Mouse (Mus musculus) myocyte (in vitro differentiated cells): ENCODE data around the gene Disp1. TPM values are rescaled to one million over a fixed set of nuclear protein-coding genes. Genes with fewer than 3 reads are reported as not detected.

Source experiments
- H3K27me3 ChIP-seq: one replicate; pipeline ENCODE4 v1.6.1; 2011; ENCODE audit not compliant: control insufficient read depth, insufficient read depth, insufficient read length
- H3K36me3 ChIP-seq: one replicate; pipeline ENCODE4 v1.6.1; 2011; ENCODE audit not compliant: control insufficient read depth, insufficient read depth
- H3K4me2 ChIP-seq: one replicate; pipeline ENCODE4 v1.6.1; 2011; ENCODE audit warnings: low read depth, control low read depth
- H3K4me3 ChIP-seq: one replicate; pipeline ENCODE4 v1.5.1; 2011; ENCODE audit warnings: mild to moderate bottlenecking, control low read depth, moderate library complexity
- H3K79me2 ChIP-seq: one replicate; pipeline ENCODE4 v1.6.1; 2011; ENCODE audit not compliant: control insufficient read depth, insufficient read depth
- H3ac ChIP-seq: one replicate; pipeline ENCODE4 v1.6.1; 2011; ENCODE audit not compliant: control insufficient read depth, insufficient read length
- CEBPB ChIP-seq: IDR thresholded peaks from 2 replicates; pipeline ENCODE4 v1.6.1; 2011; ENCODE audit warnings: mild to moderate bottlenecking, moderate library complexity; ENCODE audit not compliant: poor library complexity, insufficient read depth, severe bottlenecking
- E2F4 ChIP-seq: IDR thresholded peaks from one replicate; pipeline ENCODE4 v1.6.1; 2011; ENCODE audit warnings: mild to moderate bottlenecking, control low read depth, moderate library complexity; ENCODE audit not compliant: insufficient read depth
- MAX ChIP-seq: IDR thresholded peaks from one replicate; pipeline ENCODE4 v1.6.1; 2011; ENCODE audit warnings: low read depth, mild to moderate bottlenecking, control low read depth
- MYOD1 ChIP-seq, 3 experiments: IDR thresholded peaks; one replicate each; pipeline ENCODE4 v1.6.1; 2011; ENCODE audit warnings: control low read depth in 2 of 3, low read depth in 2 of 3, mild to moderate bottlenecking in 2 of 3, moderate library complexity in 1 of 3; ENCODE audit not compliant: insufficient read length in 2 of 3, control insufficient read depth in 1 of 3
- MYOG ChIP-seq, 3 experiments: IDR thresholded peaks; one replicate each; pipeline ENCODE4 v1.6.1; 2011; ENCODE audit warnings: control low read depth in 2 of 3, low read depth in 2 of 3, mild to moderate bottlenecking in 2 of 3; ENCODE audit not compliant: insufficient read length in 2 of 3, control insufficient read depth in 1 of 3, insufficient read depth in 1 of 3
- POLR2A ChIP-seq: IDR thresholded peaks from one replicate; pipeline ENCODE4 v1.6.1; 2011; ENCODE audit warnings: low read depth, mild to moderate bottlenecking, control low read depth, moderate library complexity; ENCODE audit not compliant: insufficient read length
- POLR2AphosphoS2 ChIP-seq: IDR thresholded peaks from one replicate; pipeline ENCODE4 v1.6.1; 2011; ENCODE audit warnings: low read depth, control low read depth; ENCODE audit not compliant: insufficient read length
- REST ChIP-seq: IDR thresholded peaks from one replicate; pipeline ENCODE4 v1.6.1; 2011; ENCODE audit warnings: mild to moderate bottlenecking, control low read depth, moderate library complexity; ENCODE audit not compliant: insufficient read depth, insufficient read length
- SRF ChIP-seq: IDR thresholded peaks from one replicate; pipeline ENCODE4 v1.6.1; 2011; ENCODE audit warnings: low read depth; ENCODE audit not compliant: control insufficient read depth, insufficient read length
- TCF12 ChIP-seq: IDR thresholded peaks from one replicate; pipeline ENCODE4 v1.6.1; 2011; ENCODE audit warnings: mild to moderate bottlenecking, control low read depth; ENCODE audit not compliant: poor library complexity, insufficient read depth, severe bottlenecking
- TCF3 ChIP-seq: IDR thresholded peaks from one replicate; pipeline ENCODE4 v1.6.1; 2011; ENCODE audit warnings: low read depth, control low read depth; ENCODE audit not compliant: insufficient read length
- USF1 ChIP-seq: IDR thresholded peaks from one replicate; pipeline ENCODE4 v1.6.1; 2011; ENCODE audit warnings: low read depth, mild to moderate bottlenecking, control low read depth, moderate library complexity
- polyA plus RNA-seq: library from polyadenylated mRNA; unstranded; fragments of >200 nt; fragmentation: generic; extraction: Trizol; gene quantifications from one replicate; pipeline ENCODE4 v1.2.1, GENCODE M21; 2012; ENCODE audit warnings: missing spikeins

Disp1 gene
- polyA plus RNA-seq, 1 experiment = 23.5 TPM

DNA sequence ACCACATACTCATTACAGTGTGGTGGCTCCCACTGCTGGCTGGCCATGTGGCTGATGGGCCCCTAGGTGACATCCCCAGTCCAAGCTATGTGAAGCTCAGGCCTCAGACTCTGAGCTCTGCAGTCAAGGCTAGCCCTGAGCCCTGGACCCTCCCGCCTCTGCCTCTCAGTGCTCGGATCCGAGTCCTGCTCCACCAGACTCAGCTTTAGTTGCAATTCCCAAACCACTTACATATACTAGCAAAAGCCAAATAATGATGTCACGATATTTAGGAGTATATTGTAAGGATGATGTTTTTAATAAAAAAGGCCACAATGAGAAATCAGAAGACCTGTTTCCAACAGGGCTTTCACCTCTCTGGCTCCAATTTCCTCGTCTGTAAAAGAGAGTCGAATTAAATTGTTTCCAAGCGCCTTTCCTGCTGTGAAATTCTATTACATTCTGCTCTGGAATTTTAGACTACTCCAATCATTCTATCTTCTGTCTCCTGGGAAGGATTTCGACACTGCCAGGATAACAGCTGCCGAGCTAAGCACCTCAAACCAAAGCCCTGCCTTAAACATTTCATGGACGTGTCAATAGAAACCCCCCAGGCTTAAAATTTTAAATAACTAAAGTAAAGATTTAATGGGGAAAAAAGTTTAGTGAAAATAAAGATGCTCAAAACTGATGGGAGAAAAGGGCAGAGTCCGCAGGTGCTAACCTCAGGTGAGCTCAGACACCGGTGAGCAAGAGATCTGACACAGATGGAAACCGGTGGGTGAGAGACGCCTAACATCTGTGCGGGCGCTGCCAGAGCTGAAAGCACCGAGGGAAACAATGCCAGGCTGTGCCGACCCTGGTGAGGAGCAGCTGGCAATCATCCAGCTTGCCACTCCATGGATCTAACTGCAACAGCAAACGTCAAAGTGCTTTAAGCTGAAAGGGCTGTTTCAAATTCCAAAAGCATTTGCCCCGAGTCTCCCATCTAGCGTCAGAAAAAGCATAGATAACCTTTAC lies 103.2 kb downstream of the Disp1 start:
- peak overlapping the region; percentile 22 for H3K4me2 ChIP-seq
- no peak overlapping the region for H3ac ChIP-seq
- no peaks in the 10 kb centered on the region for H3K36me3 ChIP-seq
- H3K79me2 ChIP-seq = peaks cover 59% of the 10 kb centered on the region
- no peaks in the 10 kb centered on the region for H3K27me3 ChIP-seq
- TF ChIP-seq MYOG (IDR thresholded peaks at IDR 0.05; ENCODE audit: control insufficient read depth in 1 of 3, insufficient read depth in 1 of 3, insufficient read length in 2 of 3, low read depth in 2 of 3) = no peak
- TF ChIP-seq SRF = no peak
- TF ChIP-seq CEBPB = 0 out of 2 replicates have a peak, but pooled peaks have one; percentile 40
- TF ChIP-seq E2F4 = no peak
- H3K4me3 ChIP-seq = no peak overlapping the region

DNA sequence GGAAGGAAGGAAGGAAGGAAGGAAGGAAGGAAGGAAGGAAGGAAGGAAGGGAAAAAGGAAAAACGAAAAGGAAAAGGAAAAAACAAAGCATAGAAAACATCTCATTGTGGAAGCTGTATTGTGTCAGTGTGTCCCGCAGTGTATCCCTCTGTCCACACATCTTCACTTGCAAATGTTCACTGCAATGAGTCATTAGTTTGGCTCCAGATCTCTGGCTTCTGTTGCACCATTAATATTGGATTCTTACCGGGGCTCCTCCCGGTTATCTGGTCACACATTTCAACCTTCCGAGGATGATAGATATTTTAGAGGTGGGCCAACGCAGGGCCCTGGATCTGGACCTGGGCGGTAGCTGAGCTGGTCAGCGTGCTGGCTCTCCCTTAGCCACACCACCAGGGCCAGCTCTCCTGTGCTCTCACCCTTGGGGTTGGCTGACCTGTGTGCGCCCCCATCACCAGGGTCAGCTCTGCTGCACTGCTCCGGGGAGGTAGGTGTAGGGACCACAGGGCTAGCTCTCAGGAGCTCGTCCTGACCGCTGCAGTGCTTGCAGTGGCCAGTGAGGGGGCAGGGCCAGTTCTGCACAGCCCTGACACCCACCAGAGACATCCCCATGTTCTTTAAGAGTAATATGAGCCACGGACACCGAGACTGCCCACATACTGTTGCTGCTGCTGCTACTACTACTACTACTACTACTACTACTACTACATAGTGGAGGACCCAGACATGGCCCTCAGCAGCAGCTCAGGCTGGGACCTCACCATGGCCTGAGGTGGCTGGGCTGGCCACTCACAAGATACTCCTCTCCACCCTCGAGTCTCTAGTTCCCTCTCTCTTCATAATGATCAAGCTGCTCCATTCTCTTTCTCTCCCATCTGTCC lies 104.1 kb downstream of the Disp1 start:
- TF ChIP-seq MYOD1 (IDR thresholded peaks at IDR 0.05; ENCODE audit: control insufficient read depth in 1 of 3, insufficient read length in 2 of 3, low read depth in 2 of 3) (no peak), USF1 (no peak), CEBPB (0 out of 2 replicates have a peak, but pooled peaks have one; percentile 31)
- no peaks in the 10 kb centered on the region for H3K36me3 ChIP-seq
- H3K79me2 ChIP-seq = peaks cover 61% of the 10 kb centered on the region
- H3K4me3 ChIP-seq = no peak overlapping the region
- no peaks in the 10 kb centered on the region for H3K27me3 ChIP-seq
- H3ac ChIP-seq = no peak overlapping the region
- peak overlapping the region; percentile 50 for H3K4me2 ChIP-seq

DNA sequence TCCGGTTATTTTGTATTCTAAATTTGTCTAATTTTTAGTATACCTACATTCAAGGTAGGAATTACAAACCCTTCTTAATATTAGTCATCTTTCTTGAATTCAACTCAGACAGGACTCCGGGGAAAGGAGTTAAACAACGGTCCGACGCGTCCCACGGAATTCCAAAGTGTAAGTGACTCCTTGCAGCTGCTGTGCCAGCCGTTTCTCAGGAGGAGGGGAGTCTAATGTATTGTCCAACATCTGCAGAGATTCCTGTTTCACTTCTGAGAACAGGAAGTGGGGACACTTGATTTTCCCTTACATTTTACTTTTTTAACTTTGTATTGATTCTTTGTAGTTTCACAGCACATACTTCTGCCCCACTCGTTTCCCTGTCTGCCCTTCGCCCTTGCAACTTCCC lies 104.9 kb downstream of the Disp1 start:
- H3K36me3 ChIP-seq = no peaks in the 10 kb centered on the region
- H3K27me3 ChIP-seq = no peaks in the 10 kb centered on the region
- TF ChIP-seq POLR2A = no peak
- TF ChIP-seq POLR2AphosphoS2 = no peak
- TF ChIP-seq MAX = no peak
- TF ChIP-seq CEBPB = no peak
- TF ChIP-seq TCF3 = peak; percentile 50
- TF ChIP-seq TCF12 = peak; percentile 33
- no peak for TF ChIP-seq SRF
- no peak for TF ChIP-seq REST
- TF ChIP-seq MYOG (IDR thresholded peaks at IDR 0.05; ENCODE audit: control insufficient read depth in 1 of 3, insufficient read depth in 1 of 3, insufficient read length in 2 of 3, low read depth in 2 of 3) = peak in 1 of 3 experiments; percentile 42
- peak in 2 of 3 experiments; percentile 89 to 91 for TF ChIP-seq MYOD1 (IDR thresholded peaks at IDR 0.05; ENCODE audit: control insufficient read depth in 1 of 3, insufficient read length in 2 of 3, low read depth in 2 of 3)
- TF ChIP-seq USF1 = no peak
- no peak for TF ChIP-seq E2F4
- peak overlapping the region; percentile 55 for H3K4me2 ChIP-seq
- peaks cover 61% of the 10 kb centered on the region for H3K79me2 ChIP-seq
- H3ac ChIP-seq = no peak overlapping the region
- H3K4me3 ChIP-seq = no peak overlapping the region

DNA sequence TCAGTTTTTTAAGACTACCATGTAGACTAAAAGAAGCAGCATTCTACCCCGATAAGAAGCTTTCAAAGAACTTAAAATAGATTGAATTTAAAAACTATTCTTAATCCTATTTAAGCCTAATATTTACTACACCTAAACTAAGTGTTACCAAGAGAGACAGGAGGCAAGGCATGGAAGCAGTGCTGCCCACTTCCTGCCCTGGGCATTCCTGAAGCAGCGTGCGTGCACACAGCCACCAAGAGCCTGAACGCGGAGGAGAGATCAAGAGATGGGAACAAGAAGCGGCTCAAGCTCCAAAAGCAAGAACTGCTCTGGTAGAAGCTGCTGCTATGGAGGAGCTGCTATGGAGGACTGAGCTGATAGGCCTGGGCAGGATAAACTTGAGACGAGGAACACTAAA lies 106.2 kb downstream of the Disp1 start:
- Histone ChIP-seq H3K36me3 (no peaks in the 10 kb centered on the region), H3K79me2 (peaks cover 48% of the 10 kb centered on the region), H3K4me3 (no peak overlapping the region), H3K27me3 (no peaks in the 10 kb centered on the region), H3ac (no peak overlapping the region), H3K4me2 (peak overlapping the region; percentile 84)
- TF ChIP-seq E2F4 (no peak), REST (no peak), TCF3 (no peak), MYOD1 (IDR thresholded peaks at IDR 0.05; ENCODE audit: control insufficient read depth in 1 of 3, insufficient read length in 2 of 3, low read depth in 2 of 3) (no peak), TCF12 (no peak), POLR2AphosphoS2 (no peak)

DNA sequence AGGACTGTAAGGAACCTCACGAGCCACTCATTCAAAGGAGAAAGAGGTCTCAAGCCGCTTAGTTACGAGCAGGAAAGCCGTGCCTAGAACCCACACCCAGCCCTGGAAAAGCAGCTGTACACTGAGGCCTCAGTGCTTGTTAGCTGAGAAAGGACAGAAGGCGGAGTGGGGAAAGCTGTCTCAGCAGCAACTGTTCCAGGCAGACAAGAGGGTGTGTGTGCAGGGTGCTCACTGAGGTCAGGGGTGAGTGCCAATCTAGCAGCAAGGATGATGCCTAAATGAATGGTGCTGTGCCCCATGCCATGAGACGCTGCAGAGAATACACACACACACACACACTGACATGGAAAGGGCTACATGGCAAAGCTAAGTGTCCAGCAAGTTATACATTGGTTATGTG lies 106.8 kb downstream of the Disp1 start:
- Histone ChIP-seq H3K36me3 (no peaks in the 10 kb centered on the region), H3K4me2 (peak overlapping the region; percentile 84), H3K79me2 (peaks cover 48% of the 10 kb centered on the region), H3ac (no peak overlapping the region), H3K27me3 (no peaks in the 10 kb centered on the region), H3K4me3 (no peak overlapping the region)
- TF ChIP-seq TCF12 = peak; percentile 40
- TF ChIP-seq MYOG (IDR thresholded peaks at IDR 0.05; ENCODE audit: control insufficient read depth in 1 of 3, insufficient read depth in 1 of 3, insufficient read length in 2 of 3, low read depth in 2 of 3) = peak; percentile 72 to 95 (median 82)
- TF ChIP-seq E2F4 = no peak
- TF ChIP-seq CEBPB = no peak
- no peak for TF ChIP-seq MAX
- no peak for TF ChIP-seq SRF
- TF ChIP-seq MYOD1 (IDR thresholded peaks at IDR 0.05; ENCODE audit: control insufficient read depth in 1 of 3, insufficient read length in 2 of 3, low read depth in 2 of 3) = peak in 2 of 3 experiments; percentile 82 to 90
- no peak for TF ChIP-seq TCF3
- TF ChIP-seq USF1 = no peak
